Mouse (Mus musculus) cerebellum, postnatal 36 days (tissue): ENCODE data around the gene Fam76a.
A peak's percentile ranks its signal among the peaks of the same experiment; 100 is the strongest.
"Not testable (repeated sequence)": the region's sequence is repeated elsewhere in the genome, so short reads cannot be mapped to it uniquely, and the experiment has no call there.

ENCODE experiments used
- DNase-seq, 2 experiments: peaks; one replicate each; pipeline ENCODE4 v3.0.0; 2021 to 2022; ENCODE audit warnings: mixed read lengths in 2 of 2

Gene Fam76a

GRCm38 (mm10) chr4:132944776-132945175 lies 22.4 kb upstream of the Fam76a start:
- DNase-seq: no peak

GRCm38 (mm10) chr4:132944106-132944505 lies 21.7 kb upstream of the Fam76a start:
- no peak for DNase-seq

- DNase-seq: no peak
Observed at GRCm38 (mm10) chr4:132943088-132943487, 20.7 kb upstream of the Fam76a start.

- DNase-seq: no peak
Observed at GRCm38 (mm10) chr4:132941012-132941729, 18.8 kb upstream of the Fam76a start.

GRCm38 (mm10) chr4:132939421-132940127 lies 17.2 kb upstream of the Fam76a start:
- peak; percentile 66 to 68 for DNase-seq

- peak; percentile 26 to 35 for DNase-seq
Observed at GRCm38 (mm10) chr4:132938181-132938941, 16.0 kb upstream of the Fam76a start.

GRCm38 (mm10) chr4:132934639-132935038 lies 12.3 kb upstream of the Fam76a start:
- DNase-seq: no peak

- DNase-seq: no peak
Observed at GRCm38 (mm10) chr4:132932752-132933404, 10.5 kb upstream of the Fam76a start.

GRCm38 (mm10) chr4:132930784-132931183 lies 8.4 kb upstream of the Fam76a start:
- peak; percentile 49 to 63 for DNase-seq

GRCm38 (mm10) chr4:132926520-132926919 lies 4.2 kb upstream of the Fam76a start:
- DNase-seq: not testable (repeated sequence)

GRCm38 (mm10) chr4:132922061-132922530 lies 262 bp downstream of the Fam76a start:
- DNase-seq: no peak

GRCm38 (mm10) chr4:132921488-132921887 lies 870 bp downstream of the Fam76a start:
- no peak for DNase-seq

GRCm38 (mm10) chr4:132920171-132920570 lies 2.2 kb downstream of the Fam76a start:
- no peak for DNase-seq

GRCm38 (mm10) chr4:132918493-132918892 lies 3.9 kb downstream of the Fam76a start:
- not testable (repeated sequence) for DNase-seq

- no peak for DNase-seq
Observed at GRCm38 (mm10) chr4:132912156-132912555, 10.2 kb downstream of the Fam76a start.

GRCm38 (mm10) chr4:132905843-132906360 lies 16.5 kb downstream of the Fam76a start:
- no peak for DNase-seq

GRCm38 (mm10) chr4:132904765-132905309 lies 17.5 kb downstream of the Fam76a start:
- no peak for DNase-seq

- no peak for DNase-seq
Observed at GRCm38 (mm10) chr4:132904071-132904470, 18.3 kb downstream of the Fam76a start.

- no peak for DNase-seq
Observed at GRCm38 (mm10) chr4:132898197-132898596, 24.2 kb downstream of the Fam76a start.

- no peak for DNase-seq
Observed at GRCm38 (mm10) chr4:132894402-132894801, 28.0 kb downstream of the Fam76a start.

GRCm38 (mm10) chr4:132884844-132885374 lies 37.4 kb downstream of the Fam76a start:
- DNase-seq: no peak
